Mouse (Mus musculus) C2C12 (cell line): Measurements from ENCODE around the gene A930018P22Rik.

ENCODE experiments used
- CTCF ChIP-seq: IDR thresholded peaks from one replicate; pipeline ENCODE4 v1.5.1; 2011; ENCODE audit not compliant: control insufficient read depth, insufficient read depth, insufficient read length
- FOSL1 ChIP-seq: IDR thresholded peaks from one replicate; pipeline ENCODE4 v1.8.0; 2011; ENCODE audit warnings: mild to moderate bottlenecking, low read length; ENCODE audit not compliant: poor library complexity, insufficient read depth, severe bottlenecking
- USF1 ChIP-seq: IDR thresholded peaks from one replicate; pipeline ENCODE4 v1.6.1; 2011; ENCODE audit warnings: low read depth, mild to moderate bottlenecking, control low read depth, moderate library complexity

GRCm38 (mm10) chr2:104095741-104096213 is 26.8 kb upstream of the A930018P22Rik start, which contains the start of gene Cd59a:
- TF ChIP-seq CTCF = no peak
- no peak for TF ChIP-seq FOSL1
- TF ChIP-seq USF1 = no peak
